Mouse (Mus musculus) embryonic facial prominence, embryonic 15.5 days (tissue): ENCODE data around the gene Chit1. TPM values are rescaled to one million over a fixed set of nuclear protein-coding genes. Genes with fewer than 3 reads are reported as not detected.
A peak's percentile ranks its signal among the peaks of the same experiment; 100 is the strongest.

Experiments used
- ATAC-seq: fragments of 200-750 bp; cut with Nextera tagmentation; 2 replicates; pipeline ENCODE4 v1.8.0; 2017; ENCODE audit warnings: low read depth, moderate TSS enrichment; ENCODE audit not compliant: insufficient number of reproducible peaks, low FRiP score, low TSS enrichment
- H3K27ac ChIP-seq: fragments of 300-500 bp; sonication (generic); replicated peaks from 2 replicates; pipeline ENCODE4 v1.5.1; 2015; ENCODE audit warnings: mild to moderate bottlenecking, inconsistent platforms
- H3K27me3 ChIP-seq: fragments of 300-500 bp; sonication (generic); 2 replicates; pipeline ENCODE4 v1.6.1; 2015; ENCODE audit warnings: inconsistent platforms
- H3K36me3 ChIP-seq: fragments of 300-500 bp; sonication (generic); 2 replicates; pipeline ENCODE4 v1.6.1; 2015; ENCODE audit warnings: mild to moderate bottlenecking, inconsistent platforms
- H3K4me1 ChIP-seq: fragments of 300-500 bp; sonication (generic); 2 replicates; pipeline ENCODE4 v1.6.1; 2015; ENCODE audit warnings: inconsistent platforms
- H3K4me2 ChIP-seq: fragments of 300-500 bp; sonication (generic); replicated peaks from 2 replicates; pipeline ENCODE4 v1.6.1; 2015; ENCODE audit warnings: mild to moderate bottlenecking, inconsistent platforms
- H3K4me3 ChIP-seq: fragments of 300-500 bp; sonication (generic); replicated peaks from 2 replicates; pipeline ENCODE4 v1.5.1; 2015; ENCODE audit warnings: mild to moderate bottlenecking, inconsistent platforms
- H3K9ac ChIP-seq: fragments of 300-500 bp; sonication (generic); 2 replicates; pipeline ENCODE4 v1.6.1; 2015; ENCODE audit warnings: inconsistent platforms
- H3K9me3 ChIP-seq: fragments of 300-500 bp; sonication (generic); replicated peaks from 2 replicates; pipeline ENCODE4 v1.6.1; 2016; ENCODE audit warnings: inconsistent platforms
- WGBS: fragments of 180-500 bp; shearing (Covaris S2); methylation state at CpG from one replicate; pipeline ENCODE4 v1.1.7; 2015; 5-methylcytosine and 5-hydroxymethylcytosine counted together
- polyA plus RNA-seq: library from polyadenylated mRNA; unstranded; fragments of >200 nt; fragmentation: Nextera tagmentation; extraction: Ambion mirVana; gene quantifications from 2 replicates; pipeline ENCODE4 v1.2.1, GENCODE M21; 2015

The Chit1 gene
- polyA plus RNA-seq, 1 experiment from 2014 or later, result 0.61 TPM

- peak; percentile 91 for ATAC-seq
- Histone ChIP-seq H3K4me1 (peaks cover 58% of the 10 kb centered on the region), H3K4me3 (peak overlapping the region; percentile 50), H3K36me3 (no peaks in the 10 kb centered on the region), H3K9me3 (no peaks in the 10 kb centered on the region), H3K27ac (peak overlapping the region; percentile 89), H3K4me2 (peak overlapping the region; percentile 82), H3K9ac (peak overlapping the region; percentile 47; the same call in 1 of the 2 replicates), H3K27me3 (no peaks in the 10 kb centered on the region)
- WGBS, result 2% methylated on average over 43 of the region's 43 CpGs
Observed at GRCm38 (mm10) chr1:134092852-134093770, 17.9 kb upstream of the Chit1 start.

DNA sequence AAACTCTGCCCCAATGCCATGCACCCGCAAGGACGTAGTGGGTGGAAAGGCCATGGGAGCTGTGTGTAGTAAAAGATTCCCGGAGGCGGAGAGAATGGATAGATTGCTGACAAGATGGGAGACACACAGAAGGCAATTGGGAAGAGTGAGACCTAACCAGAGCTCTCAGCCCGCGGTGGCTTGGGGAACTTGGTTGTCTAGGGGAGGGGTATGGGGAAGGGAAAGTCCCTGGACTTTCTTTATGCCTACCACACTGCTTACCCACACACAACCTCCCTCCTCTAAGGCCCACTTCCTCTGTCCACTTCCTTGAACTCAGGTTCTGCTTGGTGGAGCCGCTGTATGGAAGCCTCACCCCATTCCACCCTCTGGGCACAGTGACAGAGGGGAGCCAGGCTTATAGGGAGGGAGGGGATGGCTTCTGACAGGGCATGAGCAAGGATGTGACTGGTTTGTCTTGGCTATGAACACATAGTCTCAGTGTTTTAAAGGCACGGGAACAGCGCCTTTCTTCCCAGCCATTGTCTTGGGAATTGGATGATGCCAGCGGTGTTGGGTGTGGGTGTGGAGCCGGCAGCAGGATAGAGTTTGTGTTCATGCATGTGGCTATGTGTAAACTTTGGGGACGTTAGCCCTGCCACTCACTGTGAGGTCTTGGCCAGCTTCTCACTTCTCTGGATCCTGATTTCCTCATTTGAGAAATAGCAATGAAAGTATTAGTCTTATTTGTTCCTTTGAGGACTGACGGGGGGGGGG, 17.1 kb upstream of the Chit1 start:
- H3K4me3 ChIP-seq, result 0 out of 2 replicates have a peak overlapping the region, but pooled peaks have one; percentile 50
- H3K36me3 ChIP-seq, result no peaks in the 10 kb centered on the region
- 56% methylated on average over 13 of the region's 13 CpGs for WGBS
- no peak overlapping the region for H3K9ac ChIP-seq
- H3K27ac ChIP-seq, result peak overlapping the region; percentile 89
- ATAC-seq, result no peak
- peak overlapping the region; percentile 82 for H3K4me2 ChIP-seq
- peaks cover 66% of the 10 kb centered on the region for H3K4me1 ChIP-seq
- H3K27me3 ChIP-seq, result no peaks in the 10 kb centered on the region
- H3K9me3 ChIP-seq, result no peaks in the 10 kb centered on the region

GRCm38 (mm10) chr1:134095033-134095612, 15.9 kb upstream of the Chit1 start:
- H3K27ac ChIP-seq, result peak overlapping the region; percentile 89; the same call in 1 of the 2 replicates
- H3K4me3 ChIP-seq, result no peak overlapping the region
- 57% methylated on average over 7 of the region's 7 CpGs for WGBS
- no peaks in the 10 kb centered on the region for H3K27me3 ChIP-seq
- H3K9ac ChIP-seq, result no peak overlapping the region
- no peaks in the 10 kb centered on the region for H3K36me3 ChIP-seq
- no peak for ATAC-seq
- no peaks in the 10 kb centered on the region for H3K9me3 ChIP-seq
- no peak overlapping the region for H3K4me2 ChIP-seq
- H3K4me1 ChIP-seq, result peaks cover 74% of the 10 kb centered on the region

GRCm38 (mm10) chr1:134095721-134096120, 15.3 kb upstream of the Chit1 start:
- no peaks in the 10 kb centered on the region for H3K36me3 ChIP-seq
- H3K9me3 ChIP-seq, result no peaks in the 10 kb centered on the region
- peaks cover 80% of the 10 kb centered on the region for H3K4me1 ChIP-seq
- no peak for ATAC-seq
- H3K4me2 ChIP-seq, result no peak overlapping the region
- 75% methylated on average over 4 of the region's 4 CpGs for WGBS
- H3K27me3 ChIP-seq, result no peaks in the 10 kb centered on the region
- no peak overlapping the region for H3K4me3 ChIP-seq
- H3K9ac ChIP-seq, result no peak overlapping the region
- H3K27ac ChIP-seq, result peak overlapping the region; percentile 88

- no peak overlapping the region for H3K4me3 ChIP-seq
- no peak overlapping the region; the same call in 1 of the 2 replicates for H3K4me2 ChIP-seq
- H3K9ac ChIP-seq, result 0 out of 2 replicates have a peak overlapping the region, but pooled peaks have one; percentile 9
- whole genome bisulfite sequencing, result 40% methylated on average over 14 of the region's 14 CpGs
- peak overlapping the region; percentile 88 for H3K27ac ChIP-seq
- peaks cover 84% of the 10 kb centered on the region for H3K4me1 ChIP-seq
- no peaks in the 10 kb centered on the region for H3K36me3 ChIP-seq
- peak; percentile 7 for ATAC-seq
- no peaks in the 10 kb centered on the region for H3K27me3 ChIP-seq
- no peaks in the 10 kb centered on the region for H3K9me3 ChIP-seq
Observed at GRCm38 (mm10) chr1:134096264-134096934, 14.6 kb upstream of the Chit1 start.

GRCm38 (mm10) chr1:134097080-134097855, 13.8 kb upstream of the Chit1 start:
- Histone ChIP-seq H3K4me2 (no peak overlapping the region), H3K9ac (no peak overlapping the region), H3K4me1 (peaks cover 83% of the 10 kb centered on the region), H3K27me3 (no peaks in the 10 kb centered on the region), H3K27ac (peak overlapping the region; percentile 88), H3K4me3 (no peak overlapping the region), H3K36me3 (no peaks in the 10 kb centered on the region), H3K9me3 (no peaks in the 10 kb centered on the region)
- 90% methylated on average over 7 of the region's 7 CpGs for WGBS
- no peak for ATAC-seq

DNA sequence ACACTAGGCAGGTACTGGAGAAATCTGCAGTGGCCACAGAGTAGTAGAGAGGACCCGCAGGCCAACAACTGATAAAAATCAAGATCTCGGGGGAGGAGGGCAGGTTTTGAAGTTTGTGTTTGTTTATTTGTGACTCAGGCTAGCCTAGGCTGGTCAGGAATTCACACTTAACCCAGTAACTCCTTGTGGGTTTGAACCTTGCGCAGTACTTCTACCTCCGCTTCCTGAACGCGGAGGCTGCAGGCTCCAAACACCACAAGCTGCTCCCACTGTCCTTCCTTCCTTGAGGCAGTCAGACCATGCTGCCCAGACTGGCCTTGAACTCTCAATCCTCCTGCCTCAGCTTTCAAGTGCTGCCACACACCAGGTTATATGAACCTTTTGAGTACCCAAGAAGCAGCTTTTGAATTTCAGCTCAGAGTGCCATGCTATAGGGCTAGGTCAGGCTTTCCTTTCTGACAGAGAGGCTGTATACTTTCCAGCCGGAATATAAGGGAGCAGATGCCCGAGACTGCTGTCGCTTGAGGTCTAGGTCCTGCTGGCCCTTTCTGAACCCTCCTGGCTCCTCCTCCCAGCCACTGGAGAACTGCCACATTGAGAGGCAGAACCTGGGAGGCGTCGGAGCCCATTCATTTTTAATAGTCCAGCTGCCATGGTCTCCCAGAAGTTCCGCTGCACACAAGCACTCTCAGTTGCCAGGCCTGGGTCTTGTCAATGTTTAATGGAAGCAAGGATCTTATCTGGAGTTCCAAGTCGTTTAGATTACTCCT, 12.9 kb upstream of the Chit1 start:
- Histone ChIP-seq H3K9ac (no peak overlapping the region), H3K4me2 (peak overlapping the region; percentile 53), H3K4me3 (no peak overlapping the region), H3K4me1 (peaks cover 76% of the 10 kb centered on the region), H3K27ac (peak overlapping the region; percentile 96), H3K9me3 (no peaks in the 10 kb centered on the region), H3K27me3 (no peaks in the 10 kb centered on the region), H3K36me3 (no peaks in the 10 kb centered on the region)
- WGBS, result 61% methylated on average over 13 of the region's 13 CpGs
- ATAC-seq, result no peak

DNA sequence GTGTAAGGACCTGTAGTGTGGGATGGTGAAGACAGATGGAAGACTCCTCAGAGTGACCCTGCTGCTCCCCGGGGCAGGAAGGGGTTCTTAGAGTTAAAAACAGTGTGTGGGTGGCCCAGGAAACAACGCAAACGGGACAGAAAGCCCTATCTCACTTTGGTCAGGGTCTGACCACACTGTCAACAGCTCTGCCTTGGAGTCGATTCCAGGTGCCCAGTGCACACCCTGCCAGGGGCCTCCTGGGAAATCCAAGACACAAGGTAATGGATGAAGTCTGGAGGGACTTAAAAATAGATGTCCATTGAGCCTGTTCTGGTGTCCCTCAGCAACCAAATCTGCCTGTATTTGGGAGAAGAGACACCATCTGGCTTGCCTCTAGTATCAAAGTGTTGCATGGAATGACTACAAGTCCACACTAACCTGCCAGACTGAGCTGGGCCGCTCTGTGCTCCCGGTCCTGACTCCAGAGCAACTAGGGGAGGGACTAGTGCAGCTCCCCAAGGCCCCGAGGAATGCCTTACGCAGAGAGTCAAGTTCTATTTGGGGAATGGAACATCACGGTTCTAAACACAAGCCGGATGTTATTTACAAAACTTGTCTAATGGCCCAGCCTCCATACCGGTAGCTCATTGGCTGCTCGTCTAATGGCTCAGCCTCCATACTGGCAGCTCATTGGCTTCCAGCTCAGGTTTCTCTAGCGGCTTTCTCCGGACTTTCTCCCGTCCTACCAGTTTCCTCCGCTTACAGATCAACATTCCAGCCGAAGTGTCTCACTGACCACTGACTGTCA, 12.1 kb upstream of the Chit1 start:
- Histone ChIP-seq H3K36me3 (no peaks in the 10 kb centered on the region), H3K4me2 (peak overlapping the region; percentile 53), H3K9ac (0 out of 2 replicates have a peak overlapping the region, but pooled peaks have one; percentile 19), H3K27ac (peak overlapping the region; percentile 96), H3K4me1 (peaks cover 74% of the 10 kb centered on the region), H3K4me3 (peak overlapping the region; percentile 41), H3K27me3 (no peaks in the 10 kb centered on the region), H3K9me3 (no peaks in the 10 kb centered on the region)
- ATAC-seq, result peak; percentile 90
- 8% methylated on average over 17 of the region's 17 CpGs for WGBS

DNA sequence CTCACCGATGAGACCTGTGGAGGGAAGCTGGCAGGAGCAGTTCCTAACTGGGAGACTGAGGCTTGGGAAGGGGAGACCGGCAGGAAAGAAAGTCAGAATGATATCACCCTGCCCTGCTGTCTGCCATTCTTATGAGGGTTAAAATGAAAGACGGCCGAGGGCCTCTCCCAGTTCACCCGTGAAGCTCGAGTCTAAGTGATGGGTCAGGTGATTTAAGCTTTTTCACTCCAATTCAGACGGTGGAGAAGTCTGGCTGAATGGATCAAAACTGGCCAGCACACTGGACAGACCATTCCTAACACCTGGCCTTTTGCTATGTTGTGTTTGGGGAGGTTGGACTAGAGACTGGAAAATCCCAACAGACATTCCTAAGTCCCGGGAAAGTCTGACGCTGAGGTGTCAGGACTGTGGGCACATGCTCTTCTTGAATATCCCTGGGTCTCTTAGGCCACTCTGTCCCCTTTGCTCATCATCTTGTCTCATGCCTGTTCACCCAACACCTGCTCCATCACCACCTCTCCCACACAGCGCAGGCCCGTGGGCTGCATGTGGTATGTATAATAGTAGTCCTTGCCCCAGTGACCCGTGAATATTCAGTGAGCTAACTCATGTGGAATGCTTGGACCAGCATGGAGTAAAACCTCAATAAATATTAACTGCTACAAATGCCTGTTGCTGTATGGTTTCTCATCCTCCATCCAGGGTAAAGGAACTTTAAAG, 11.4 kb upstream of the Chit1 start:
- peaks cover 75% of the 10 kb centered on the region for H3K4me1 ChIP-seq
- no peak for ATAC-seq
- WGBS, result 18% methylated on average over 12 of the region's 12 CpGs
- peak overlapping the region; percentile 41 for H3K4me3 ChIP-seq
- H3K9ac ChIP-seq, result 0 out of 2 replicates have a peak overlapping the region, but pooled peaks have one; percentile 19
- H3K27me3 ChIP-seq, result no peaks in the 10 kb centered on the region
- H3K9me3 ChIP-seq, result no peaks in the 10 kb centered on the region
- peak overlapping the region; percentile 53 for H3K4me2 ChIP-seq
- no peaks in the 10 kb centered on the region for H3K36me3 ChIP-seq
- H3K27ac ChIP-seq, result peak overlapping the region; percentile 96
